Mouse (Mus musculus) cerebellum, adult 11-12 months (tissue): ENCODE measurements around the gene Kcnc3.

Experiments
- DNase-seq: peaks from one replicate; pipeline ENCODE4 v3.0.0; 2022

The Kcnc3 gene

GRCm38 (mm10) chr7:44571811-44572210, 18.7 kb upstream of the Kcnc3 start:
- no peak for DNase-seq

- DNase-seq, result no peak
Observed at GRCm38 (mm10) chr7:44572213-44572701, 18.2 kb upstream of the Kcnc3 start, which contains the start of gene Napsa. Gene Napsa, plus strand, starts transcription at chr7:44572380.

GRCm38 (mm10) chr7:44572956-44573484, 17.4 kb upstream of the Kcnc3 start:
- DNase-seq, result no peak

GRCm38 (mm10) chr7:44576333-44576844, 14.1 kb upstream of the Kcnc3 start:
- no peak for DNase-seq

GRCm38 (mm10) chr7:44581637-44582036, 8.8 kb upstream of the Kcnc3 start:
- DNase-seq, result no peak

- no peak for DNase-seq
Observed at GRCm38 (mm10) chr7:44582709-44583108, 7.8 kb upstream of the Kcnc3 start.

- no peak for DNase-seq
Observed at GRCm38 (mm10) chr7:44583146-44583545, 7.3 kb upstream of the Kcnc3 start.

GRCm38 (mm10) chr7:44584265-44584804, 6.1 kb upstream of the Kcnc3 start:
- peak; percentile 45 for DNase-seq

- peak; percentile 49 for DNase-seq
Observed at GRCm38 (mm10) chr7:44584921-44585320, 5.5 kb upstream of the Kcnc3 start.

GRCm38 (mm10) chr7:44585606-44586005, 4.9 kb upstream of the Kcnc3 start:
- DNase-seq, result peak; percentile 53

- peak; percentile 85 for DNase-seq
Observed at GRCm38 (mm10) chr7:44586518-44586917, 3.9 kb upstream of the Kcnc3 start.

GRCm38 (mm10) chr7:44586930-44587329, 3.5 kb upstream of the Kcnc3 start:
- DNase-seq, result peak; percentile 91

- DNase-seq, result peak; percentile 53
Observed at GRCm38 (mm10) chr7:44587676-44588075, 2.8 kb upstream of the Kcnc3 start.

- peak; percentile 75 for DNase-seq
Observed at GRCm38 (mm10) chr7:44588338-44588737, 2.1 kb upstream of the Kcnc3 start.

GRCm38 (mm10) chr7:44589149-44589548, 1.3 kb upstream of the Kcnc3 start:
- DNase-seq, result peak; percentile 99

GRCm38 (mm10) chr7:44589946-44590345, 518 bp upstream of the Kcnc3 start:
- DNase-seq, result peak; percentile 79

- DNase-seq, result peak; percentile 77
Observed at GRCm38 (mm10) chr7:44591348-44592116, 1.1 kb downstream of the Kcnc3 start.

GRCm38 (mm10) chr7:44593051-44593450, 2.6 kb downstream of the Kcnc3 start:
- DNase-seq, result peak; percentile 77

GRCm38 (mm10) chr7:44593775-44594174, 3.3 kb downstream of the Kcnc3 start:
- peak; percentile 99 for DNase-seq

- DNase-seq, result peak; percentile 87
Observed at GRCm38 (mm10) chr7:44594291-44594690, 3.8 kb downstream of the Kcnc3 start.

- DNase-seq, result peak; percentile 62
Observed at GRCm38 (mm10) chr7:44595131-44595561, 4.7 kb downstream of the Kcnc3 start.

- DNase-seq, result peak; percentile 64
Observed at GRCm38 (mm10) chr7:44596051-44596450, 5.6 kb downstream of the Kcnc3 start.

GRCm38 (mm10) chr7:44596996-44597538, 6.6 kb downstream of the Kcnc3 start:
- peak; percentile 60 for DNase-seq
